Mouse (Mus musculus) liver, embryonic 14.5 days (tissue): ENCODE results near the gene H6pd.

Source experiments
- CTCF ChIP-seq: IDR thresholded peaks from 2 replicates; pipeline ENCODE4 v1.5.1; 2016; ENCODE audit warnings: antibody characterized with exemption, low read depth, control low read depth
- EP300 ChIP-seq: IDR thresholded peaks from 2 replicates; pipeline ENCODE4 v1.6.1; 2016; ENCODE audit warnings: antibody characterized with exemption, low read depth

DNA sequence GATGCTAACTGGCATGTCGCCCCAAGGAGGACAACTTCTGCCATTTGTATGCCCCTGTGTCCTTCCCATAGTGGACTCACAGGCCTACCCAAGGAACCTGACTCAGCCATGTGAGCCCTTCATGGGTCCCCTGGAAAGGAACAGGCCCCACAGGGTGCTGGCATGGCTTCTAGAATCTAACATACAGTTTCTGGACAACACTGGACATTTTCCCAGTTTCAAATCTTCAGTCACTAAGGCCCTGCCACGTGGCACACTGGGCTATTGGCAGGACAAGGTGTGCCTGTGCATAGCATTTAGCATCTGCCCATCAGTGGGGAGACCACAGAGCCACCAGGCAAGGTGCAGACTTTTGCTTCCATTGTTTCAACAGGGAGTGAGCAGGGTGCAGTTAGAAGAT is 30.0 kb downstream of the H6pd start:
- no peak for TF ChIP-seq CTCF
- no peak for TF ChIP-seq EP300
